Mouse (Mus musculus) heart, embryonic 11.5 days (tissue): ENCODE results near the gene Zfp445. TPM values are rescaled to one million over a fixed set of nuclear protein-coding genes. Genes with fewer than 3 reads are reported as not detected.

Source experiments
- ATAC-seq: fragments of 200-750 bp; cut with Nextera tagmentation; replicated peaks from 2 replicates; pipeline ENCODE4 v1.8.0; 2017; ENCODE audit warnings: moderate library complexity; ENCODE audit not compliant: insufficient number of reproducible peaks, low FRiP score, low TSS enrichment
- H3K27ac ChIP-seq: fragments of 300-500 bp; sonication (generic); 2 replicates; pipeline ENCODE4 v1.5.1; 2014; ENCODE audit warnings: mild to moderate bottlenecking, low read depth, low read length
- H3K27me3 ChIP-seq: fragments of 300-500 bp; sonication (generic); 2 replicates; pipeline ENCODE4 v1.6.1; 2014; ENCODE audit warnings: mild to moderate bottlenecking, low read length, mixed read lengths; ENCODE audit not compliant: control insufficient read depth, insufficient read depth
- H3K36me3 ChIP-seq: fragments of 300-500 bp; sonication (generic); 2 replicates; pipeline ENCODE4 v1.6.1; 2014; ENCODE audit warnings: mild to moderate bottlenecking, low read length, moderate library complexity, mixed read lengths; ENCODE audit not compliant: control insufficient read depth, insufficient read depth
- H3K4me1 ChIP-seq: fragments of 300-500 bp; sonication (generic); 2 replicates; pipeline ENCODE4 v1.6.1; 2014; ENCODE audit warnings: low read length; ENCODE audit not compliant: control insufficient read depth, insufficient read depth
- H3K4me2 ChIP-seq: fragments of 300-500 bp; sonication (generic); 2 replicates; pipeline ENCODE4 v1.6.1; 2014; ENCODE audit warnings: mild to moderate bottlenecking, moderate library complexity
- H3K4me3 ChIP-seq: fragments of 300-500 bp; sonication (generic); 2 replicates; pipeline ENCODE4 v1.5.1; 2014; ENCODE audit warnings: low read depth, low read length
- H3K9ac ChIP-seq: fragments of 300-500 bp; sonication (generic); 2 replicates; pipeline ENCODE4 v1.6.1; 2014; ENCODE audit warnings: mild to moderate bottlenecking, low read depth, low read length, moderate library complexity
- H3K9me3 ChIP-seq: fragments of 300-500 bp; sonication (generic); replicated peaks from 2 replicates; pipeline ENCODE4 v1.6.1; 2016; ENCODE audit warnings: low read length; ENCODE audit not compliant: control insufficient read depth
- WGBS: fragments of 180-500 bp; shearing (Covaris S2); extraction: QIAGEN DNeasy Blood & Tissue Kit; methylation state at CpG from one replicate; pipeline ENCODE4 v1.1.7; 2014; ENCODE audit not compliant: insufficient replicate concordance; 5-methylcytosine and 5-hydroxymethylcytosine counted together
- polyA plus RNA-seq: library from polyadenylated mRNA; unstranded; fragments of >200 nt; fragmentation: Nextera tagmentation; extraction: Ambion mirVana; gene quantifications from 2 replicates; pipeline ENCODE4 v1.2.1, GENCODE M21; 2014

Zfp445 gene
- polyA plus RNA-seq, result 34.4 and 42.1 TPM in 2 replicates

DNA sequence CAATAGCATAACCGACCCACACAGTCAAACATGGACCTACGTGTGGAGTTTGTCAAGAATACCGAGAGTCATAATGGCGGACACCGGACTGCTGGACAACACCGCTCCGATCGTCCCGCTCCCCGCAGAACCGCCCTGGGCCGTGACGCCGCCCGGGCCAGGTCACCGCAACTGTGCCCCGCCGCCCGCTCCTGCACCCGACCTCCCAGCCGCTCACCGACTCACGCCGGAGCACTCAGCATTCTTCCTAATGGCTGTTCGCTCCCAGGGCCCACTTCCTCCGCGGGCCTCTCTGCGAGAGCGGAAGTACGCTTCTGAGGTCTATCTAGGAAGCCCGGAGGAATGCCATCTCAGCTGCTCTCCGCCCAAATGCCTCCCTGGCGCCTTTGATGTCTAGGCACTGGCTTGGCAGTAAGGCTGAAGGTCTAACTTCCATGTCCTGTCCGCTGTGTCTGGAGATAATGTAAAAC, at the start of gene Zfp445:
Zfp445 (minus strand) TSS at position 310 of the 470 bp plus-strand sequence.
- H3K4me1 ChIP-seq, result peaks cover 16% of the 10 kb centered on the region
- ATAC-seq, result peak; percentile 87
- peak within 1 kb of the TSS; percentile 60 for H3K27ac ChIP-seq
- peaks cover 3% of the 10 kb centered on the region; the same call in 1 of the 2 replicates for H3K9me3 ChIP-seq
- peaks cover 17% of the 10 kb centered on the region for H3K36me3 ChIP-seq
- no peaks in the 10 kb centered on the region for H3K27me3 ChIP-seq
- peak within 1 kb of the TSS; percentile 90 for H3K9ac ChIP-seq
- H3K4me3 ChIP-seq, result peak within 1 kb of the TSS; percentile 72
- peak within 1 kb of the TSS; percentile 82 for H3K4me2 ChIP-seq
- 1% methylated on average over 34 of the region's 34 CpGs for WGBS

- Histone ChIP-seq H3K9me3 (no peaks in the 10 kb centered on the region), H3K27me3 (no peaks in the 10 kb centered on the region), H3K4me3 (peak overlapping the region; percentile 56), H3K36me3 (no peaks in the 10 kb centered on the region), H3K4me2 (peak overlapping the region; percentile 79), H3K4me1 (no peaks in the 10 kb centered on the region), H3K27ac (no peak overlapping the region; the same call in 1 of the 2 replicates), H3K9ac (peak overlapping the region; percentile 84)
- peak; percentile 83 for ATAC-seq
- 16% methylated on average over 32 of the region's 32 CpGs for WGBS
These were observed 37.1 kb upstream of the Zfp445 start for GRCm38 (mm10) chr9:122902717-122903535.

DNA sequence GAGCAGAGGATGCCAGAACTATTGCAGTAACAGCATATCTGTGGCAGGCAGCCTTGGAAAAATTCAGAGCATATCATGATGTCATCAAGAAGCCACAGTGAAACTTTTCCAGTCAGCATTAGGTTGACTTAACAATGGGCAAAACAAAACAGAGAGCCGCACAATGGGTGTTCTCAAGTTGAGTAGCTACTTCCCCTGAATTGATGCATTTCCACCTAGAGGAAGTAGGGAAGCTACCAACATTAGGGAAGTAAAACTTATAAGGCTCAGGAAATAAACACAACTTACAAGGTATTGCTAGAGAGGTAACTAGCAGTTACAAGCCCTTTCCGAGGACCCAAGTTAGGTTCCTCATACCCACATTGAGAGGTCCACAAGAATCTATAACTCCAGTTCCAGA, 35.2 kb upstream of the Zfp445 start:
- H3K4me2 ChIP-seq, result no peak overlapping the region
- H3K4me3 ChIP-seq, result no peak overlapping the region
- ATAC-seq, result no peak
- no peak overlapping the region for H3K27ac ChIP-seq
- H3K9me3 ChIP-seq, result peaks cover under 1% of the 10 kb centered on the region
- WGBS, result 82% methylated on average over 2 of the region's 2 CpGs
- H3K4me1 ChIP-seq, result no peaks in the 10 kb centered on the region
- no peak overlapping the region for H3K9ac ChIP-seq
- peaks cover under 1% of the 10 kb centered on the region for H3K36me3 ChIP-seq
- H3K27me3 ChIP-seq, result no peaks in the 10 kb centered on the region

GRCm38 (mm10) chr9:122886372-122887179, 20.8 kb upstream of the Zfp445 start:
- Histone ChIP-seq H3K36me3 (no peaks in the 10 kb centered on the region), H3K9ac (peak overlapping the region; percentile 90), H3K27ac (no peak overlapping the region), H3K4me2 (peak overlapping the region; percentile 91), H3K27me3 (no peaks in the 10 kb centered on the region), H3K4me3 (peak overlapping the region; percentile 77), H3K9me3 (no peaks in the 10 kb centered on the region; the same call in 1 of the 2 replicates), H3K4me1 (no peaks in the 10 kb centered on the region)
- peak; percentile 59 for ATAC-seq
- WGBS, result 7% methylated on average over 54 of the region's 54 CpGs

- no peaks in the 10 kb centered on the region for H3K4me1 ChIP-seq
- peak within 1 kb of the TSS; percentile 77 for H3K4me3 ChIP-seq
- no peak for ATAC-seq
- WGBS, result 77% methylated on average over 3 of the region's 3 CpGs
- no peaks in the 10 kb centered on the region for H3K36me3 ChIP-seq
- H3K27me3 ChIP-seq, result no peaks in the 10 kb centered on the region
- no peaks in the 10 kb centered on the region; the same call in 1 of the 2 replicates for H3K9me3 ChIP-seq
- peak within 1 kb of the TSS; percentile 90; the same call in 1 of the 2 replicates for H3K9ac ChIP-seq
- H3K27ac ChIP-seq, result no peak within 1 kb of the TSS
- H3K4me2 ChIP-seq, result peak within 1 kb of the TSS; percentile 91
These were observed 19.6 kb upstream of the Zfp445 start, which contains the start of gene Zkscan7 for GRCm38 (mm10) chr9:122885385-122885784. Gene Zkscan7, plus strand, starts transcription at chr9:122885685.

- Histone ChIP-seq H3K4me3 (no peak overlapping the region), H3K27ac (no peak overlapping the region), H3K27me3 (no peaks in the 10 kb centered on the region), H3K9me3 (no peaks in the 10 kb centered on the region), H3K4me2 (no peak overlapping the region), H3K4me1 (no peaks in the 10 kb centered on the region), H3K36me3 (no peaks in the 10 kb centered on the region), H3K9ac (no peak overlapping the region)
- no peak for ATAC-seq
- WGBS, result 75% methylated on average over 2 of the region's 2 CpGs
These were observed 9.3 kb upstream of the Zfp445 start for GRCm38 (mm10) chr9:122875145-122875544.

DNA sequence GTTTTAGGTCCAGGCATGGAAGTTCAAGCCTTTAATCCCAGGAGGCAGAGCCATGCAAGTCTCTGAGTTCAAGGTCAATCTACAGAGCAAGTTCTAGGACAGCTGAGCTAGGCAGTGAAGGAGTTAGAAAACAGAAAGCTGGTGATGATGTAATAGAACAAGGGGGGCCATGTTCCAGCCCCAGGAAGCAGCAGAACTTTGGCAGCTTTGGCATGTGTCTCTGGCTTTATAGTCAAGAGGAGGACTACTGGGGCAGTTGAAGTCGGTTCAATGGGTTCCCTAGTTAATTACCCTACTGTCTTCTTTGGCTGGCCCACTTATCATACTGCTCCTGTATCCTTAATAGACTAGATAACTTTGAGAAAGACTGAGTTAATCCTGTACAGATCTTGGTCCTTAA, 8.8 kb upstream of the Zfp445 start:
- Histone ChIP-seq H3K27me3 (no peaks in the 10 kb centered on the region), H3K4me3 (no peak overlapping the region), H3K27ac (no peak overlapping the region), H3K36me3 (no peaks in the 10 kb centered on the region), H3K9ac (no peak overlapping the region), H3K4me2 (no peak overlapping the region), H3K4me1 (no peaks in the 10 kb centered on the region), H3K9me3 (no peaks in the 10 kb centered on the region)
- WGBS, result 82% methylated on average over 1 of the region's 1 CpGs
- ATAC-seq, result no peak

GRCm38 (mm10) chr9:122872595-122872994, 6.8 kb upstream of the Zfp445 start:
- no peaks in the 10 kb centered on the region for H3K27me3 ChIP-seq
- H3K27ac ChIP-seq, result no peak overlapping the region
- H3K4me3 ChIP-seq, result no peak overlapping the region
- ATAC-seq, result no peak
- no peaks in the 10 kb centered on the region for H3K9me3 ChIP-seq
- H3K36me3 ChIP-seq, result no peaks in the 10 kb centered on the region
- H3K4me2 ChIP-seq, result no peak overlapping the region
- 82% methylated on average over 4 of the region's 4 CpGs for WGBS
- no peaks in the 10 kb centered on the region for H3K4me1 ChIP-seq
- H3K9ac ChIP-seq, result no peak overlapping the region
